Mouse (Mus musculus): ENCODE data around the gene Zcchc17.

DNA sequence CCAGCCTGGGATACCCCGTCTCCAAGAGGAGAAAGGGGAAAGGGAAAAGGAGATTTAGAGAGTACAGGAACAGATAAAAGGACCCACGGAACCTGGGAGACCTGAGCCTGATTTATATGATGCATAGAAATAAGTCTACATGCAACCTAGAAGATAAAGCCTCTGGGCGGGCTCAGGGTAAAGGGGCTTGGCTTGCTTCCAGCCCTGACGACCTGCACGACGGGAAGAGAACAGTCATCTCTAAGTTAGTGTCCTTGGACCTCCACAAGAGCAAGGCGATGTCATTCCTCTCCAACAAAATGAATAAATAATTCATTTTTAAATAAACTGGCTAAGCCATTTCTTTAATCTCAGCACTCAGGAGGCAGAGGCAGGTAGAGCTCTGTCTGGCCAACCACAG lies 37.2 kb downstream of the Zcchc17 start:
- TF ChIP-seq CTCF (IDR thresholded peaks at IDR 0.05; ENCODE audit: borderline replicate concordance, insufficient read depth, low read depth, low read length): no peak
- TF ChIP-seq POLR2A (IDR thresholded peaks at IDR 0.05; ENCODE audit: borderline replicate concordance, insufficient read depth, low read length): no peak

All from cerebellum, adult 2 months (tissue).